Mouse (Mus musculus) granulocyte monocyte progenitor cell, adult 5-6 weeks (primary cell): ENCODE data around the gene Foxo1. TPM values are rescaled to one million over a fixed set of nuclear protein-coding genes. Genes with fewer than 3 reads are reported as not detected.

Experiments
- ATAC-seq: replicated peaks from 2 replicates; pipeline ENCODE4 v1.8.0; 2016; ENCODE audit warnings: mild to moderate bottlenecking, moderate TSS enrichment, inconsistent platforms; ENCODE audit not compliant: poor library complexity, severe bottlenecking
- total RNA-seq, 2 experiments: library from RNA; stranded (forward) in 1 of 2; stranded (reverse) in 1 of 2; fragments of 200-712, 200-1000 nt in 1 of 2; fragments of >200 nt in 1 of 2; fragmentation: Nextera tagmentation in 1 of 2; gene quantifications; 2 replicates each; pipeline ENCODE4 v1.2.3; 2014 to 2017

Gene Foxo1
- total RNA-seq, 2 experiments from 2014 or later = 0.46 to 2.6 TPM

- ATAC-seq = no peak
Observed at GRCm38 (mm10) chr3:52300517-52300916, 32.4 kb downstream of the Foxo1 start.

GRCm38 (mm10) chr3:52303301-52303700 is 35.2 kb downstream of the Foxo1 start:
- ATAC-seq = no peak

- no peak for ATAC-seq
Observed at GRCm38 (mm10) chr3:52308586-52309321, 40.6 kb downstream of the Foxo1 start.

- no peak for ATAC-seq
Observed at GRCm38 (mm10) chr3:52320516-52321270, 52.6 kb downstream of the Foxo1 start.

- ATAC-seq = peak; percentile 30; the same call in 1 of the 2 replicates
Observed at GRCm38 (mm10) chr3:52322401-52323385, 54.6 kb downstream of the Foxo1 start.

GRCm38 (mm10) chr3:52325006-52325405 is 56.9 kb downstream of the Foxo1 start:
- ATAC-seq = no peak

- ATAC-seq = no peak
Observed at GRCm38 (mm10) chr3:52326687-52327086, 58.6 kb downstream of the Foxo1 start.

GRCm38 (mm10) chr3:52327146-52327545 is 59.0 kb downstream of the Foxo1 start:
- no peak for ATAC-seq

GRCm38 (mm10) chr3:52331709-52332108 is 63.6 kb downstream of the Foxo1 start:
- peak; percentile 87 for ATAC-seq

GRCm38 (mm10) chr3:52338761-52339160 is 70.6 kb downstream of the Foxo1 start:
- no peak for ATAC-seq

GRCm38 (mm10) chr3:52340336-52341034 is 72.3 kb downstream of the Foxo1 start:
- no peak for ATAC-seq

- no peak for ATAC-seq
Observed at GRCm38 (mm10) chr3:52342226-52342625, 74.1 kb downstream of the Foxo1 start.

- ATAC-seq = no peak
Observed at GRCm38 (mm10) chr3:52342801-52343200, 74.7 kb downstream of the Foxo1 start.

GRCm38 (mm10) chr3:52343270-52344070 is 75.3 kb downstream of the Foxo1 start:
- peak; percentile 84 for ATAC-seq

GRCm38 (mm10) chr3:52345881-52346280 is 77.7 kb downstream of the Foxo1 start:
- ATAC-seq = no peak

GRCm38 (mm10) chr3:52346986-52347710 is 79.0 kb downstream of the Foxo1 start:
- ATAC-seq = no peak

- ATAC-seq = no peak
Observed at GRCm38 (mm10) chr3:52347980-52348622, 80.0 kb downstream of the Foxo1 start.

- ATAC-seq = no peak
Observed at GRCm38 (mm10) chr3:52350636-52351035, 82.5 kb downstream of the Foxo1 start.
